Mouse (Mus musculus) gastrocnemius, postnatal 14 days (tissue): ENCODE data around the gene Vdac1. TPM values are rescaled to one million over a fixed set of nuclear protein-coding genes. Genes with fewer than 3 reads are reported as not detected.
"Not testable (repeated sequence)": the region's sequence is repeated elsewhere in the genome, so short reads cannot be mapped to it uniquely, and the experiment has no call there.

ENCODE experiments used
- DNase-seq: peaks from one replicate; pipeline ENCODE4 v3.0.0; 2021; ENCODE audit warnings: mixed read lengths
- intact Hi-C: fragments of 180-260 bp; cut with DNase I; formaldehyde crosslinking; loops from one replicate; pipeline ENCODE4 v1.15.1; 2025; ENCODE audit warnings: low total_unique reads
- total RNA-seq, 2 experiments: library from RNA; stranded (reverse); gene quantifications; 2 replicates each; pipeline ENCODE4 v1.2.3; 2021

The Vdac1 gene
- total RNA-seq, 2 experiments from 2014 or later: 1,133 to 1,268 TPM

- no peak for DNase-seq
- intact Hi-C loops: no loop called here
These were observed 7.7 kb downstream of the Vdac1 start for GRCm38 (mm10) chr11:52368176-52368985.

- intact Hi-C loops: no loop called here
- no peak for DNase-seq
These were observed 8.8 kb downstream of the Vdac1 start for GRCm38 (mm10) chr11:52369252-52370134.

GRCm38 (mm10) chr11:52370135-52370452, 9.4 kb downstream of the Vdac1 start:
- intact Hi-C loops: no loop called here
- DNase-seq: no peak

- intact Hi-C loops: no loop called here
- peak; percentile 34 for DNase-seq
These were observed 9.9 kb downstream of the Vdac1 start for GRCm38 (mm10) chr11:52370538-52370937.

GRCm38 (mm10) chr11:52373841-52374240, 13.2 kb downstream of the Vdac1 start:
- DNase-seq: peak; percentile 14
- intact Hi-C loops: no loop called here

GRCm38 (mm10) chr11:52374340-52374739, 13.7 kb downstream of the Vdac1 start:
- intact Hi-C loops: no loop called here
- DNase-seq: peak; percentile 77

- DNase-seq: peak; percentile 53
- intact Hi-C loops: no loop called here
These were observed 16.9 kb downstream of the Vdac1 start for GRCm38 (mm10) chr11:52377579-52377978.

GRCm38 (mm10) chr11:52379241-52379640, 18.6 kb downstream of the Vdac1 start:
- no peak for DNase-seq
- intact Hi-C loops: no loop called here

GRCm38 (mm10) chr11:52383741-52384140, 23.1 kb downstream of the Vdac1 start:
- DNase-seq: no peak
- intact Hi-C loops: no loop called here

- DNase-seq: no peak
- intact Hi-C loops: no loop called here
These were observed 24.0 kb downstream of the Vdac1 start for GRCm38 (mm10) chr11:52384667-52385066.

GRCm38 (mm10) chr11:52386892-52387291, 26.2 kb downstream of the Vdac1 start:
- DNase-seq: no peak
- intact Hi-C loops: no loop called here

- intact Hi-C loops: no loop called here
- no peak for DNase-seq
These were observed 27.5 kb downstream of the Vdac1 start for GRCm38 (mm10) chr11:52388150-52388549.

GRCm38 (mm10) chr11:52388979-52389378, 28.3 kb downstream of the Vdac1 start:
- DNase-seq, intact Hi-C loops: not testable (repeated sequence)

GRCm38 (mm10) chr11:52389933-52390332, 29.3 kb downstream of the Vdac1 start:
- DNase-seq: no peak
- intact Hi-C loops: no loop called here

- DNase-seq: no peak
- intact Hi-C loops: no loop called here
These were observed 33.8 kb downstream of the Vdac1 start for GRCm38 (mm10) chr11:52394494-52394893.

- no peak for DNase-seq
- intact Hi-C loops: no loop called here
These were observed 34.7 kb downstream of the Vdac1 start for GRCm38 (mm10) chr11:52395343-52395742.

GRCm38 (mm10) chr11:52395940-52396596, 35.4 kb downstream of the Vdac1 start, which contains the start of gene 9530068E07Rik:
Gene 9530068E07Rik (plus strand): TSS chr11:52396428.
- DNase-seq: peak; percentile 93
- intact Hi-C loops: no loop called here

- DNase-seq: no peak
- intact Hi-C loops: no loop called here
These were observed 36.0 kb downstream of the Vdac1 start for GRCm38 (mm10) chr11:52396597-52397188.

GRCm38 (mm10) chr11:52397385-52397987, 36.8 kb downstream of the Vdac1 start:
- no peak for DNase-seq
- intact Hi-C loops: no loop called here
